Mouse (Mus musculus): ENCODE measurements around the gene Snrpb.

Snrpb gene

GRCm38 (mm10) chr2:130129687-130130086 is 49.5 kb downstream of the Snrpb start:
- no peak for DNase-seq

- DNase-seq, result no peak
Measured at GRCm38 (mm10) chr2:130126073-130126472, 53.1 kb downstream of the Snrpb start.

GRCm38 (mm10) chr2:130125279-130126059 is 53.7 kb downstream of the Snrpb start:
- no peak for DNase-seq

All from kidney, postnatal 14 days (tissue).